Mouse (Mus musculus) brain, embryonic 14.5 days (tissue): Measurements from ENCODE around the gene Ptma.

Source experiments
- CTCF ChIP-seq: fragments of 200-500 bp; IDR thresholded peaks from 2 replicates; pipeline ENCODE4 v1.5.1; 2012; ENCODE audit warnings: inconsistent platforms, mild to moderate bottlenecking, moderate library complexity, borderline replicate concordance; ENCODE audit not compliant: insufficient read depth, insufficient read length; ENCODE audit errors: extremely low read depth
- POLR2A ChIP-seq: fragments of 200-500 bp; IDR thresholded peaks from 2 replicates; pipeline ENCODE4 v1.6.1; 2012; ENCODE audit warnings: mild to moderate bottlenecking, inconsistent platforms, borderline replicate concordance; ENCODE audit not compliant: poor library complexity, insufficient read depth, insufficient read length, severe bottlenecking; ENCODE audit errors: extremely low read depth

- TF ChIP-seq POLR2A (no peak), CTCF (no peak)
These were observed 4.1 kb upstream of the Ptma start for GRCm38 (mm10) chr1:86522286-86522871.
